Mouse (Mus musculus) ES-E14 (cell line): ENCODE results near the gene App.

Experiments
- CHD2 ChIP-seq: IDR thresholded peaks from 2 replicates; pipeline ENCODE4 v1.6.1; 2014; ENCODE audit warnings: mild to moderate bottlenecking, low read depth, low read length, inconsistent platforms
- HCFC1 ChIP-seq: IDR thresholded peaks from 2 replicates; pipeline ENCODE4 v1.6.1; 2012; ENCODE audit warnings: low read length, inconsistent platforms, borderline replicate concordance; ENCODE audit not compliant: insufficient read depth
- MAFK ChIP-seq: IDR thresholded peaks from 2 replicates; pipeline ENCODE4 v1.6.1; 2014; ENCODE audit warnings: mild to moderate bottlenecking, low read depth, low read length, inconsistent platforms; ENCODE audit not compliant: insufficient read depth
- ZC3H11A ChIP-seq: IDR thresholded peaks from 2 replicates; pipeline ENCODE4 v1.6.1; 2012; ENCODE audit warnings: low read depth, mild to moderate bottlenecking, inconsistent platforms, low read length, borderline replicate concordance
- ZNF384 ChIP-seq: IDR thresholded peaks from 2 replicates; pipeline ENCODE4 v1.6.1; 2012; ENCODE audit warnings: low read depth, low read length, inconsistent platforms

DNA sequence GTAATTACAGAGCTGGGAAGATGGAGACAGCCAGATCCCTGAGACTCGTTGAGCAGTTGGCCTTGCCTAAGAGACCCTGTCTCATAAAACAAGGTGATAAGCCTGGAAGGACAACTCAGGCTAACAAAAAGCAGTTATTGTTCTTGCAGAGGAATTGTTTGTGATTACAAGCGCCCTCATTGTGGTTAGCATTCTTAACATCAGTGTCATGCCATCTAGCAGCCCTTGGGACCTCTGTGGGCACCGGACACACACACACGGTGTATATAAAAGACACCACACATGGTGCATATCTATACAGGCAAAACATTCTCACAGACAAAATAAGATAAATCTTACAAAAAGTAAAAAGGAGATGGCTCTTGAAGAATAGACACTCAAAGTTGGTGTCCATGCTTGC, 68.0 kb downstream of the App start:
- TF ChIP-seq CHD2 (no peak), HCFC1 (no peak), ZNF384 (no peak), ZC3H11A (no peak), MAFK (no peak)
